Mouse (Mus musculus): ENCODE measurements at regions not wholly inside any gene's neighbourhood (a gene's known extent, or its start where the extent isn't known, plus 50 kb on each side); places are given as distances from the start of the nearest gene placed in this dataset.

GRCm38 (mm10) chr8:25358539-25359165 is 534.5 kb upstream of the Adam5 start:
- no peak for TF ChIP-seq CTCF (IDR thresholded peaks at IDR 0.05; ENCODE audit: extremely low read depth, insufficient read length, insufficient replicate concordance, low read depth, low read length)
- TF ChIP-seq POLR2A (IDR thresholded peaks at IDR 0.05; ENCODE audit: low read depth, low read length): no peak
